Mouse (Mus musculus) frontal cortex, postnatal 14 days (tissue): ENCODE data around the gene Ldhd.
A peak's percentile ranks its signal among the peaks of the same experiment; 100 is the strongest.
"Not testable (repeated sequence)": the region's sequence is repeated elsewhere in the genome, so short reads cannot be mapped to it uniquely, and the experiment has no call there.

ENCODE experiments used
- DNase-seq, 2 experiments: peaks; one replicate each; pipeline ENCODE4 v3.0.0; 2022; ENCODE audit warnings: low spot score in 2 of 2

Ldhd gene

DNA sequence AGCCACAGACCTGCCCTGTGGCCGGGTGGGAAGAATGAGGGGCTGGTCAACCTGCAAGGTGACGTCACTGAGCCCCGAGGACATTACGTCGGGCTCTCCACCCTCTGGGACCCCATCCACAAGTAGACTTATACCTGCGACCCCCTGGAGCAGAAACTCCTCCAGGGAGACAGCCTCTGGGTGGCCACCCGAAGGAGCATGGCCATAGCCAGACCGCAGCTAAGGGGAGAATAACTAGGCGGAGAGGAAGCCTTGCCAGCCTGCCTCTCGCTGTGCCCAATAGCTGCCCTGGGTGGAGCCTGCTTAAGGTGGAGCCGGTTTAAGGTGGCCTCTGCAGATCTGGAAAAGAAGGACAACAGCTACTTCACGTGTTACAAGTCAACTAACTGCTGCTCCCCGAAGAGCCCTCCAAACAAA, at the start of gene Ldhd:
Gene Ldhd (minus strand): TSS at position 270 of the 417 bp plus-strand sequence.
- DNase-seq: no peak

DNA sequence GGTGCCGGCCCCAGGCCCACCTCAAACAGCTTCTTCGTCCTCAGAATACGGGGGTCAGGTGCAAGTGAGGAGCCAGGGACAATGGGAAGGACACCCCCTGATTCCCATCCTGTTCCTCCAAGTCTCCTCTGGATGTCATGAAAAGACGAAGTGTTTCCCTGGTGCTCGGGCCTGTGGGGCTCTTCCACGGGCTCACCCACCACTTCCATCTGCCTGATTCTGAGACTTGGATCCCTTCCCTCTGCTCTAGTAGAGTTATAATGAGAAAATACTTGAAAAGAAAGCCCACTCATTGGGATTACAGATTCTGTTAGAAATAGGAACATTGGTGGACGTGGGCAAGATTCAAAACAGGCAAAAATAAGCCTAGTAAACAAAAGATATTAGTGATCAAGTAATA, 48.7 kb upstream of the Ldhd start:
- no peak for DNase-seq

DNA sequence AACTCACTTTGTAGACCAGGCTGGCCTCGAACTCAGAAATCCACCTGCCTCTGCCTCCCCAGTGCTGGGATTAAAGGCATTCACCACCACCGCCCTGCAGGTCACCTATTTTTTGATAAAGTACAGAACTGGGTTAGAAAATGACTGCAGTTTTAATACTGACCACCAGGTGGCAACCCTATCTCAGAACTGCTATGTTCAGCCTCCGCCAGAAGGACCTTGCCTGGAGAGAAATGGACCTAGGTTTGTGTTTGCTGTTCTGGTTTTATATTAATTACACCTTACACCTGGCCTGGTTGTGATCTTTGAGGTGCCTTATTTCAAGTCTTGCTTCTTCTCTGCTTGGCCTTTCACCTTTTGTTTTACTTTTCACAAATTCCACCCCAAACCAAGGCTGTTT, 47.9 kb upstream of the Ldhd start:
- peak in 1 of 2 experiments; percentile 53 for DNase-seq

DNA sequence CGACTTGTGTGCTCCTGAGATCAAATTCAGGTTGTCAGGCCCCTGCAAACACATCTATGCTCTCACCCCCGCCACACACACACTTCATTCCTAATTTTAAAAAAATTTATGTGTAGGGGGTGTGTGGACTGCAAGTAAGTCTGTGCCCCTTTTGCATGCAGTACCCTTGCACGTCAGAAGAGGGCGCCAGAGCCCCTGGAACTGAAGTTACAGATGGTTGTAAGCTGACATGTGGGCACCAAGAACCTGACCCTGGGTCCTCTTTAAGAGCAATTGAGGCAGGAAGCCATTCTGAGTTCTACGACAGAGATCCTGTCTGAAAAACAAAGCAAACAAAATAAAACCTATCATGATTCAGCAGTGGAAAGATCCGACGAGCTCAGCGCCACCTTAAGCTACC, 46.1 kb upstream of the Ldhd start:
- DNase-seq: no peak

DNA sequence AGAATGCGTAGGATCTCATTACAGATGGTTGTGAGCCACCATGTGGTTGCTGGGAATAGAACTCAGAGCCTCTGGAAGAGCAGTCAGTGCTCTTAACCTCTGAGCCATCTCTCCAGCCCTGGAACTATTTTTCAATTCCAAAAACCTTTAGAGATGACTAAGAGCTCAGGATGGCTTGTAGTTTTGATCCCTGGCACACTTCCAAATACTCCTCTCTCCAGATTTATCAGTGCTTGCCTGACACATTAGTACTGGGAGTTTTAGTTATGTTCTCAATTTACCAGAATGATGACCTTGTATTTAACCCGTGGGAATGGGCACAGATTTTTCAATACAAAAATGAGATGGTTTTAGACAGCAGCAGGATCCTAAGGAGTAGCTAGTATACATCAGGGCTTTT, 36.6 kb upstream of the Ldhd start:
- no peak for DNase-seq

DNA sequence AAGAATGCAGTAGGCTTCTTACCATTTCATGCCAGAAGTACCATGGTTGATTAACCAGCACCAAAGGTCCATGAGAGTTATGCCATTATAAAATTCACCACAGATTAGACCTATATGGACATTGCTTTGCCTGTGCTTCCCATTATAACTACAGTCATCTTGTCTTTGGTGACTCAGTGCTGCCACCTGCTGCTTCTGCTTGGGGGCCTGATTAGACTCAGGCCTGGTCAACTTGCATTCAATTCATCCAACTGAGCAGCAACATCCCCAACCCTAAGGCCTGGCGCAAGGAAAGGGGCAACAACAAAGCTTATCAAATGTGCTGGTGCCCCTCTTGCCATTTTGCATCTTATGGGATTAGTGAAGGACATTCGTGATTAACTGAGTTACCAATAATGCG, 32.3 kb upstream of the Ldhd start:
- DNase-seq: peak; percentile 54 to 68

DNA sequence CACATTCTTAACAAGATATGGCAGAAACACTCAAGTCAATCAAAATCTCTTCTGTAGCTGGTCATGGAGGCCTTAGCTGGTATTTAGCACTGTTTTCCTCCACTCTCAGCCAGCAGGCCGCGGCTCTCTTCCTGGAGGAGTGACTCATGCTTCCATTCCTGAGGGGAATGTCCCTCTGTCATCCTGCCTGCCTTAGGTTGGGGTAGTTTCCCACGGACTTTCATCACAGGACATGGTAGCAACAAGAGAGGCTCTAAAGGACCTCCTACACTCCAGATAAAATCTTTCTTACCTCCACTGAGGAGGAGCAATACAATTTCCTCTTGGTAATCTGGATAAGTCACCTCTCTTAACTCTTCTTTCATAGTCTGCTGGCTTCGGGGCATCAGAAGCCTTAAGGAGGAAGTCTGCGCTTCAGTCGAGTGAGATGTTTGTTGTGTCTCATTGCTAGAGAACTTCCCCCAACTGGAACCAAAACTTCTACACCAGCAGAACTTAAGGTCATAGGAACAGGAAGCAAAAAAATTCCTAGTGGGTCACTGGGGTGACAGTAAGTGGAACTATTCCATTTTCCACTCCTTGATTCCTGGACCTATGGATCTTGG, 28.7 kb upstream of the Ldhd start:
- DNase-seq: no peak

DNA sequence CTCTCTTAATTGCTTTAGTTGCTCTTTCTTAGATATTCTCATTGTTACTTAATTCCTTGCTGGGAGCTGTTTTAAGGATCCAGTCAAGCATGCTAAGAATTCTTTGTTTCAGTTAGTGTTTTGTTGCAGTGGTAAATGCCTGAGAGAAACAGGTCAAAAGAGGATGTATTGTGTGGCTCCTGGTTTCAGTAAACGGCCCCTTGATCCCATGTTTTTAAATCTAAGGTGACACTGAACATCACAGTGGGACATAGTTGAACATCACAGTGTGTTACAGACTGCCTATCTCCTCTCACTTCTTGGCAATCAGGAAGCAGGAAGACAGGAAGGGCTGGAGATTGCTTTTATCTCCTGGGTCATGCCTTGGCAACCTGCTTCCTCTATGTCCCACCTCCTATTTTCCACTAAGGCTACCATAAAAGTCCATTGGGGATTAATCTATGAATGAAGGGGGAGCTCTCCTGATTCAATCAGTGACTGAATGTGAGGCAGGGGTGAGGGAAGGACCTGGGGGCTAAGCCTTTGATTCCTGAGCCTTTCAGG, 27.2 kb upstream of the Ldhd start:
- DNase-seq: no peak

DNA sequence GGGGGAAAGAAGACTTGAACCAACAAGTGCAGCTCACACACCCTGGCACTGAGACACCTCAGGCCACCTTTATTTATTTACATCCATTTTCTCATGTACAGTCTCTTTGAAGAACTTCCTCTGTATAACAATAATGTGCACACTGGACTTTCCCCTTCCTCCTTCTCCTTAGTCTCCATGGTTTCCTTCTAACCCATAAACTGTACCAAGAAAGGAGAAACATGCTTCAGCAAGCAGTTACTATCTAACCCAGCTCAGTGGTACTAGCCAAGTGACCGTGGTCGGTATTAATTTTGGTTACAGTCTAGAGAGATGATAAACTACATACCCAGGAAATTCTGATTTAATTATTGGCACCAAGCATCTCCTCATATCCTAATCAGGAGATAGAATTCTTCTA, 23.4 kb upstream of the Ldhd start:
- no peak for DNase-seq

DNA sequence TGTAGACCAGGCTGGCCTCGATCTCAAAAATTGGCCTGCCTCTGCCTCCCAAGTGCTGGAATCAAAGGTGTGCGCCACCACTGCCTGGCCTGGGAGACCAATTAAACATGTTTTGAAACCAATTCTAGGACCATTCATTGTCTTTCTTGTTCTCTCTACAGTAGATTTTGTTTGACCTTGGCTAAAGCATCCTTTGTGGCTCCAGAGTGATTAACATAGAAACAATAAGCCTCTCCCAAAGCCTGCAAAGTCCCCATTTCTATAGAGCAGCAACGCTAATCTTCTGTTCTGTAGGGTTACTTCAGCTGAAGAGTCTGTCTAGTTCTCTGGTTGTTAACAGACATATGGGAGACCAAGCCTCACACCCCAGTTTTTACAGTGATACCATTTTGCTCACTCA, 20.5 kb upstream of the Ldhd start:
- no peak for DNase-seq

DNA sequence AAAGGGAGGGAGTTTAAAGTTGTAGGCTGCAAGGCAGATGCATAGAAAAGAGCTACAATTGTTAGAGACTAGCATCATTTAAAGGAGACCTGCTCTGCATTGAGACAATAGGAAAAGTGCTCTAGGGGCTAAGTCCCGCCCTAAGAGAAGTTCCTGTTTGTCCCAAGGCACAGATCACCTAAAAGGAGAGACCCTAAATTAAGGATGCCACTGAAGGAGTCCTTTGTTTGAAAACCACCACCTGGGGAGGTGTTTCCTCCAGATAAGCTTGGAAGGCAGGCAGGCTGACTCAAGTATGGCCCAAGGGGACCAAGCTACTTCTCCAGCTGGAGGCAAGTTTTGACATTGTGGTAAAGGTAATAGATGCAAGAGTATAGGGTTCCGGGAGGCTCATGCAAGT, 18.7 kb upstream of the Ldhd start:
- DNase-seq: no peak

DNA sequence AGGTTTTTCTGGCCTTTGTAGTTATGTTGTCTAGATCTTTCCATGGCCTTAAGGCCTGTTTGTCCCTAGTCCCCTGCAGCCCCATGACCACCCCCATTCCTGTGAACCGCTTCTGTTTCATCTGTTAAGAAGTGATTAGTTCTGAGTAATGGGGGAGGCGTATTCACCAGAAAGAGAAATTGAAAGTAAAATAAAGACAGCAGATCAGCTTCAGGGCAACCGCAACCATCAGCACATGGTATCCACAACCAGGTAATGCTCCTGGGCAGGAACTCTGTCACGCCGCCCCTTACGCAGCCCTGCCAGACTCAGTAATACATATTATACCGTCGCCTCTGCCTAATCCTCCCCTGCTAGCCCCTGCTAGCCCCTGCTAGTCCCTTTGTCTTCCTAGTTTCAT, 15.5 kb upstream of the Ldhd start:
- DNase-seq: no peak

DNA sequence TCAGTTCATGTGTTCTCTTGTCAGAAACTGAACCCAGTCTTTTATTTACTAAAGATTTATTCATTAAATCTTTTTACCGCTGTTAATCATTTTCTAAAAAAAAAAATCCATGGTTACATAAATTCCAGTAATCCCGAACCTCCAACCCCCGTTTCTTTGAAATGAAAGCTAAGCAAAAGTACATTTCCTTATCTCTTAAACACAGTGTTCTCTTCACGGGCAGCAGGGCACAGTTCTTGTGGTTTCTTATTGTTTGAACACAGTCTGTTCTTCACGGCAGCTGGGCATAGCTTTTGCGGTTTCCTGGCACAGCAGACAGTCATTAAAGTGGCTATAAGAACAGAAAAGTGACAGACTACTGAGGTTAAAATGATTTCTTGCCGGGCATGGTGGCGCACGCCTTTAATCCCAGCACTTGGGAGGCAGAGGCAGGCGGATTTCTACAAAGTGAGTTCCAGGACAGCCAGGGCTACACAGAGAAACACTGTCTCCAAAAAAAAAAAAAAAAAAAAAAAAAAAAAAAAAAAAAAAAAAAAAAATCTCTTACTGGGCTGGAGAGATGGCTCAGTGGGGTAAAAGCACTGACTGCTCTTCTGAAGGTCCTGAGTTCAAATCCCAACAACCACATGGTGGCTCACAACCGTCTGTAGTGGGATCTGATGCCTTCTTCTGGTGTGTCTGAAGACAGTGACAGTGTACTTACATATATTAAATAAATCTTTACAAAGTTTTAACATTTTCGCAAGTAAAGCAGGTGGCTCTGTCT, 14.3 kb upstream of the Ldhd start:
- DNase-seq: not testable (repeated sequence)

DNA sequence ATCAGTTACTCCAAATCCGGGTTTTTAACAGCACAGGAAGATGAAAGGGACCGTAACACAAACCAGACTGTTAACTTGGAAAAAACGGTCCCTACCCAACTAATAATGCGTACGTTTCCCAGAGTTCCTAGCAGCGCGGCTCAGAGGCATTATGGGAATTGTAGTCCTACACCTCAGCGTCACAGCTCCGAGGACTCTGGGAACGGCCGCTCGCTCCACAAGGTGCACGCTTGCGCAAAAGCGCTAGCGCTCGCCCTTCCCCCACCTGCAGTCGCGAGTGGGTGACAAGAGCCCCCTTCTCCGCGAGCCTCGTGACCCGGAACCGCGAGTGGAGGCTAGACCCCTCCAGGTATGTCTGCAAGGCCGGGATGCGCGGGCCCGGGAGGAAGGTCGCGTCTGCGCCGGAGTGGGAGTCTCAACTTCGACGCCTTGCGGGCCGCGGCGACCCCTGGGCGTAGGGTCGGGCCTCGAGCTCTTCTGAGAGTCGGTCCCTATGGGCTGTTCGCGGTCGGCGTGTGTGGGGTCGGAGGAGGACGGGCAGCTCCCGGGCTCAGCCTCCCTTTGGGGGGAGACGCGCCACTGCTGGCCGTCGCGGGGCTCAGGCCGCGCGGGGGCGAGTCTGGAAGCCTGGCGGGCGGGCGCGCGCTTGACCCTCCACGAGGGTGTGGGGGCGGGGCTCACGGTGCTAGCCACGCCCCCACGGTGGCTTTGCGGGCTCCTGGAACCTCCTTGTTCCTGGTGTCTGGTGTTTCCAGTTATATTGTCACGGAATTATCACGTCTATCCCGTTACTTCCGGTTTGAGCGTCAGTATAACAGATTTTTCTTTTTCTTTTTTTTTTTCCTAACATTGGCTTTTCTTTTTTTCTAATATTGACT, 13.3 kb upstream of the Ldhd start, which contains the start of gene Zfp1:
Gene Zfp1 (plus strand): TSS at position 138 of the 878 bp plus-strand sequence.
- DNase-seq: peak; percentile 91

DNA sequence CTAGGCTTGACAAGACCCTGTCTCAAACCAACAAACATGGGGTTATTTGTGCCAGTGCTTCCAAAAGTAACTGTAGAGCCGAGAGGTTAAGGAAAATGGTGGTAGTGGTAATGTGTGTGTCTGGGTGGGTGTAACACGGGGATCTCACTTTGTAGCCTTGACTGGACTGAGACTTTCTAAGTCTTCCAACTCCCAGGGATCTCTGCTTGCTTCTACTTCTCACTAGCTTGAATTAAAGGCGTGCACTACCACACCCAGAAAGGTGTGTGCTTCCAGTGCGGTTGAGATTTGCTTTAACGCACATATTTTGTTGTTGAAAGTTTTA, 12.7 kb upstream of the Ldhd start:
- no peak for DNase-seq

DNA sequence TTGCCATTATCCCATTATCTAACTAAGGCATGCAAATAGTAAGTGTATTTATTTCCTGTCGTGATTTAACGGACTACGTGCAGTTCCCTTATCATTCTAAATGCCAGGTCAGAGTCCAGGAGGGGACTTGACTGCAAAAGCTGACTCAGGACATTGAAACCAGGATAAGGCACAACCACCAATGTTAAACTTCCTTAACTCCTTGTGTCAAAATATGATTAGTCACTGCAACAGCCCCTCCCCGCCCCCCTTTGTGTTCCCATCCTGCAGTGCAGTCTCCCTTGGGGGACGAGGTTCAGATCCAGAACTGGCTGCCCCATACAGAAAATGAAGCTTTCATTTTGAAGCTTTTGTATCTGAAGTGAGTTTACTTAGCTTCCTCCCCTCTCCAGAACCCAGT, 12.3 kb upstream of the Ldhd start:
- no peak for DNase-seq

DNA sequence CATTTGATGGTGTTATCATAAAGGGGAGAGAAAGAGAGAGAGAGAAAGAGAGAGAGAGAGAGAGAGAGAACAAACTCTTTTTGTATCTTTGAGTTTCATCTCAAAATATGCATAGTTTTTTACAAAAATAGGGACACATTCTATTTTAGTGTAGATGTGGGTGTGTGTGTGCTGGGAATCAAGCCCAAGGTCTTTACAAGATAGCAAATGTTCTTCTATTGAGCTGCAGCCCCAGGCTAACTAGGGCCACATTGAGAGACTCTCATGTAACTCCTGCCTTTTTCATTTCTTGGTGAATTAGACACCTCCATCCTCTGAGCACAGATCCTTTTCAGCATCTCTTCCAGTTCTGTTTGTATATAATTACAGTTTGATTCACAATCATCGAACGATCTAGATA, 10.9 kb upstream of the Ldhd start:
- no peak for DNase-seq

DNA sequence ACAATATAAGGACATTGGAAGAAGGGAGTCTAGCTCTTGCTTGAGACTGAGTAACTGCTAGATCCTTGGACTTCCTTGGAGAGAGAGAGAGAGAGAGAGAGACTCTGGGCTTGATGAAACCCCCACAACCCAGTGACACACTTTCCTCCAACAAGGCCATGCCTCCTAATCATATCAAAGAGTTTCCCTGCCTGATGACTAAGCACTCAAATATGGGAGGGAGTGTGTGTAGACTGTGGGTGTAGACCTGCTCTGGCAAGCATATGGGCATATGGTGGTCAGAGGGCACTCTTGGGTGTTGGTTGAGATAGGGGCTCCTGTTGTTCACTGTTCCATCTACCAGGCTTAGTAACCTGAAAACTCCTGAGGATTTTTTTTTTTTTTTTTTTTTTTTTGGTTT, 7.9 kb upstream of the Ldhd start:
- DNase-seq: no peak

DNA sequence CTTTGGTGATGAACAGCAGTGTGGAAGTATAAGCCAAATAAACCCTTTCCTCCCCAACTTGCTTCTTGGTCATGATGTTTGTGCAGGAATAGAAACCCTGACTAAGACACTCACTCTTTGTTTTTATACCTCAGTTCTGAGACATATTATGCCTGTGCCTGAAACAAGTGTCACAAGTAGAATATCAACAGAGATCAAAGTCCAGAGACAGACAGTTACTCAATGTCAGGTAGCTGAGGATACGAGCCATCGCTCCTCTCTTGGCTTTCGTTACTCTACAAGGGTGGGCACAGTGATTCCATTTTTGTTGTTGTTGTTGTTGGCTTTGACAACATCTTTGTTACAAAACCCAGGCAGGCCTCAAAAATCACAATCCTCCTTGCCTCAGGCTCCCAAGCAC, 2.8 kb upstream of the Ldhd start:
- no peak for DNase-seq

DNA sequence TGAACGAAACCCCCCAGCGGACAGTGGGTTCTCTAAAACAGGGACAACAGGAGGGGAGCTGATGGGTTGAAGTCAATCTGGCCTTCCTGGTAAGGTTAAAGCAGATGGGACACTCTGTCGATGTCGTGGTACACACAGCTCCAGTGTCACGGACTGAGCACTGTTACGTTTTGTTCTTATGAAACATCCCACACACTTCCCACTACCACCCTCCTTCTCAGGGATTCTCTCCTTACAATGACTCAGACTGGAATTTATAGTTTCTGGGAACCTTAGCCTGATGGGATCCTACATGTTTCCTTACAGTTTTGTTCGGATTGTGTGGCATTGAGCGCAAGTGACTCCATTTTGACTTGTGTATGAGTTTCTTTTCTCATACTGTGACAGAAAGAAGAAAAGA, 1.4 kb upstream of the Ldhd start:
- DNase-seq: no peak

DNA sequence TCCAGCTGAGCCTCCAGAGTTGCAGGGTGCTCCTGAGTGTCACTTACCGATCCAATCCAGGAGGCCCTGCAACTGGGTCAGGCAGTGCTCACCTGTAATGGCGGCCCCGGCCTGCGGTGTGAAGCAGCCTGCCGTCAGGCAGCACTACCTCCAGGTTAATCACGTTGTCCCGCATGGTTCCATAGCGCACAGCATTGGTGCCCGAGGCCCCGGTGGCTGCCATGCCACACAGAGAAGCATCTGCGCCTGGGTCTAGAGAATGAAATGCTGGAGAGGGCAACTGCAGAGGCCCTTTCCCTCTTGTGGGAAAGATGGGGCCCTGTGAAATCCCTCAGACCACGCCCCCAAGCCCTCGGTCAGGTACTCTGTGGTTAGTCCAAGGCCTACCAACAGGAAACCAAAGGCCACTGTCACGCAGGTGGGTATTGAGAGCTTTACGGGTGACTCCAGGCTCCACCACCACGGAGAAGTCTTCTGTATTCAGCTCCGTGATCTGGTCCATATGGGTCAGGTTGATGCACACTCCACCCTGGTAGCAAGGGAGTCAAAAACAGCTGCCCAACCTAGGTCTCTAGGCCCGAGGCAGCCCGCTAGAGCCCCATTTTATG, 1.2 kb downstream of the Ldhd start:
- no peak for DNase-seq

DNA sequence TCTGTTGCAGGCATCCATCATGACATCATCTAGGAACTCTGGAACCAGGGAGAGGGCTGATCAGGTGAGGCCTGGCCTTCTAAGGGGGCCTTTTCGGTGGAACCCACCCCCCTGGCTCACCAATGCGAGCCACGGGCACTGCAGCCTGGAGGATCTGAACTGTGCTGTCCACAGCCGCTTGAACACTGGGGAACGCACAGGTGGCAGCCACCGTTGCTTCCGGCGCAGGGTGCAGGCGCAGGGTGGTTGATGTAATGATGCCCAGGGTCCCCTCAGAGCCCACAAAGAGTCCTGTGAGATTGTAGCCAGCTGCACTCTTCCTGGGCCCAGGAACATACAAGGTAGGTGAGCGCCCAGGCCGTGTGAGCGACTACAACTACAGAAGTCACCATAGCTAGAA, 1.8 kb downstream of the Ldhd start:
- no peak for DNase-seq
